Mouse (Mus musculus): ENCODE results near the gene Vgll4.

- TF ChIP-seq CTCF (IDR thresholded peaks at IDR 0.05; ENCODE audit: borderline replicate concordance, extremely low read depth, insufficient read depth, insufficient read length) (no peak), POLR2A (IDR thresholded peaks at IDR 0.05; ENCODE audit: borderline replicate concordance, extremely low read depth, insufficient read depth, insufficient read length, poor library complexity, severe bottlenecking) (no peak)
Observed at GRCm38 (mm10) chr6:114987966-114988618, 18.3 kb upstream of the Vgll4 start.
